Mouse (Mus musculus) cerebellum, adult (tissue): ENCODE data around the gene Srek1.
A peak's percentile ranks its signal among the peaks of the same experiment; 100 is the strongest.

Source experiments
- ATAC-seq: cut with Nextera tagmentation; 2 replicates; pipeline ENCODE4 v1.9.2; 2017; ENCODE audit warnings: mild to moderate bottlenecking, moderate library complexity, mixed read lengths; ENCODE audit not compliant: insufficient number of reproducible peaks, low FRiP score, low TSS enrichment

The Srek1 gene

DNA sequence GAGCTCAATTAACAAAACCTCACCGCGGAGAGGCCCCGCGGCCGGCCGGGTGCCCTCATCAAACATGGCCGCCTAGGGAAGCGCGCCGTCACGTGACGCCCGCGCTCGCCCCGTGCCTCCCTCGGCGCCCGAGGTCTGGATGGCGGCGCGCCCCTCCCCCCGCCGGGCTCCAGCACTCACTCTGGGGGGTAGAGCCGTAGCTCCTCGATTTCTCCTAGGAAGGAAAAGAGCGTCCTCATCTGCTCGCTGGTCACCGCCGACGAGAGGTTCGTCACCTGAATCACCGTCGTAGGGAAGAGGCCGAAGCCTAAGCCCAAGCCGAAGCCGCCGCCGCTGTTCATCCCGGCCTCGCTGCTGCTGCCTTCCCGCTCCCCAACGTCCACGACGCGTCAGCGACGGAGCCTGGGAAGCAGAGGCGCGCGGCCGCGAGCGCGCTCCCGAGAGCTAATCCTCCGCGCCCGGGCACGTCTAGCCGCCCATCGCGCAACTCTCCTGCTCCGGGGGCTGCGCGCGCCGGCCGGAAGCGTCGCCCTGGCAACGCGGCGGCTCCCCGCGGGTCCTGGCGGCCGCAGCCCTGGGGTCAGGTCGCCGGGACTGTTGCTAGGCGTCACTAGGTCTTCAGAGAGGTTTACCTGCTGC lies at the start of gene Srek1:
TSS of gene Srek1 (minus strand) at position 490 of the 639 bp plus-strand sequence.
- peak; percentile 91 for ATAC-seq

DNA sequence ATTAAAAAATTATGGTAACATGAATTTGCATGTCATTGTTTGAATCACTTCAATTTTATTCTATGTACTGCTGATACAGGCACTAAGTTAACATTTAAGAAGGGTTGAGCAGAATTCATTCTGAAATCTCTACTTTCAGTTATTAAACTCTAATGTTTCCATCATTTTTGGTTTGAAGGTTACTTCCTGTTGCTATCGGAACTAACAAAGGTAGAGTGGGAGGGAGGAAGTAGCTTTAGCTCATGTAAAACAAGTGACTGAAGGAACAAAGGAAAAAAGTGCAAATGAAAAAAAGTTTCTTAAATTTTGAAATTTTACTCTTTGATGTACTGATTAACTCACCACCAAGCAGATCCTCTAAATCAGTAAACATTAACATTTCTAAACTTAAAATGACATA lies 47.9 kb upstream of the Srek1 start:
- ATAC-seq, result no peak

- no peak for ATAC-seq
Measured at GRCm38 (mm10) chr13:103819377-103819776, 45.0 kb upstream of the Srek1 start.

GRCm38 (mm10) chr13:103817935-103818334 lies 43.5 kb upstream of the Srek1 start:
- no peak for ATAC-seq

DNA sequence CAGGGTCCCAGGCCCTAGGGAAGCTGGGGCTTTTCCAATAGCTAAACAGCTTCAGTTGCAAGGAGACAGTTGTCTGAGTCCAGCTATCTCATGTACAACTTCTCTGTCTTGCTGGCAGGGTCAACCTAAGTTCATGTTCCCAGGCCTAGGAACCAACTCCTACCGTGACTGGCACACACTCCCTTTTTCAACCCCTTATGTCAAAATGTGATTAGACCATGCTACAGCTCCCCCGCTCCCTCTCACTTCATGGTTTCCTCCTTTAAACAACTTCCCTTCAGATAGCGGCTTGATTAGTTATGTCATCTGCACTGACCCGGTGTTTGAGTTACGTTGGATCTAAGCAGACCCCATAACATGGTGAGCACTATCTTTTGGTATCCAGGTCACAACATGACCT lies 33.1 kb upstream of the Srek1 start:
- ATAC-seq, result no peak

GRCm38 (mm10) chr13:103806210-103806851 lies 31.9 kb upstream of the Srek1 start:
- peak; percentile 96 for ATAC-seq

- no peak for ATAC-seq
Measured at GRCm38 (mm10) chr13:103803721-103804120, 29.3 kb upstream of the Srek1 start.

- no peak for ATAC-seq
Measured at GRCm38 (mm10) chr13:103801021-103801420, 26.6 kb upstream of the Srek1 start.

- no peak for ATAC-seq
Measured at GRCm38 (mm10) chr13:103794688-103795543, 20.5 kb upstream of the Srek1 start.

DNA sequence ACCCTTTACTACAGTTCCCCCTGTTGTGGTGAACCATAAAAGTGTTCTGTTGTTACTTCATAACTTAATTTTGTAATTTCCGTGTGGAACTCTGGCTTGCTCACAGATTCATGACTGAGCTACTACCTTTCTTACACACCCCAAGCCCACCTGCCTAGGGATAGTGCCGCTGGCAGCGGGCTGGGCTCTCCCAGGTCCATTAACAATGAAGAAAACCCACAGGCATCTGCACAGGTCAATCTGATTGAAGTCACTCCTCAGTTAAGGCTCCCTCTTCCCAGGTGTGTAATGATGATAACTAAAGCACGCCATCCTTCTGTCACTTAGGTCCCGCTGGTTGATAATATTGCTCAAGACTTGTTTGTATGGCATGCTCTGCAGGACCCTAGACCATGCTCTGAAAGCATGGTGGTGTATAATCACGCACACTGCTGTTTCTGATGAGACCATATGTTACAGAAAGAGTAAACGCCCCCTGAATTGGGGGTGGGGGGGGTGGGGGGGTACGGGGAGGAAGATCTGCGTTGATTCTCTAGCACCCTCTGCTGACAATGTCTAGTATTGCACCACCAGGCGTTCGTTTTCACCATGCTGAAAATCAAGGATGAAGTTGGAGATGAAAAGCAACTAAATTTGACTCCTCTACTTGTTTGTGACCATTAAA lies 5.6 kb upstream of the Srek1 start:
- ATAC-seq, result peak; percentile 45; the same call in 1 of the 2 replicates

DNA sequence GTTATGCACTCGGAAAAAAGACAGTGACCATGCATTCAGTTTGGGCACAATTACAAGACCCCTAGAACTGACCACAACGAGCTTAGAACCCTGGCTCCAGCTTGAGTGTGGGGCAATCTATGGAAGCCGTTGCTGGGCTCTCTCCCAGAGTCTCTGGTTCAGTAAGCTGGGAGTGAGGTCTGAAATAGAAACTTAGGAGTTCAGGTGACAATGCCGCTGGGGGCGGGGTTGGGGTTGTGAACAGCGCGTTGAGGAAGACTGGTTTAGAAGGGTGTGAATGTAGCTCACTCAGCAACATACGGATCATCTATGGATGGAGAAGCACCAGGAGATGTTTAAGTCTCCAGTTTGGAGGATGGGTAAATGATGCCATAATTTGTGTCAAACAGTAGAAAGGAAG lies 2.7 kb upstream of the Srek1 start:
- ATAC-seq, result no peak

DNA sequence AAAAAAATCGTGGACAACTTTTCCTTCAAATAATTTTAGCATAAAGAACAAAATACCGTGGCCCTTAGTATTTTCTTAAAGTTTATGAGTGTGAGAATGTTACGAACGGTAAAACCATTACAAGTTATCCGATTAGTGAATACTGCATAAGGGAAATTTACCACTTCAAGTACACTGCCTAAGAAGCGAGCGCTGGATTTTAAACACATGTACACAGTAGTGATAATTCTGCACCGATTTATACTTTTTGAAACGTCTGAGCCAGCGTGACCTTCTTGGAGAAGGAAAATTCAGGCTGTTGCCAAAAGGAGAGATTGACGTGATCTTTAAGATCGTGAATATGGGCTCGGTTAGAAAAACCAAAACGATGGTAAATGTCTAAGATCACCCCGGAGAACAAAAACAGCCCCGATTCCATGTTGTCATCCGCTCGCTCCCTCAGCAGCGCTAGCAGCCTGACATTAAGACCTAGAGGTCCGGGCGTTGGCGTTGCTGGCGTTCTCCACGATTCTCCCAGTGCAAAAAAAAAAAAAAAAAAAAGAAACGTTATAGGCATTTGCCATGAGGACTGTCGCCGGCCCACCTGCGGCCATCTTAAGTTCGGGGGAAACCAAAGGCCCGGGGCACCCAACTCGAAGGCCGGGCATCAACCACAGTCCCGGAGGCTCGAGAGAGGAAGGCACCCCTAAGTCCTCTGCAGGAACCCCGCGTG lies 845 bp downstream of the Srek1 start:
- ATAC-seq, result peak; percentile 66

GRCm38 (mm10) chr13:103772917-103773316 lies 1.5 kb downstream of the Srek1 start:
- no peak for ATAC-seq

DNA sequence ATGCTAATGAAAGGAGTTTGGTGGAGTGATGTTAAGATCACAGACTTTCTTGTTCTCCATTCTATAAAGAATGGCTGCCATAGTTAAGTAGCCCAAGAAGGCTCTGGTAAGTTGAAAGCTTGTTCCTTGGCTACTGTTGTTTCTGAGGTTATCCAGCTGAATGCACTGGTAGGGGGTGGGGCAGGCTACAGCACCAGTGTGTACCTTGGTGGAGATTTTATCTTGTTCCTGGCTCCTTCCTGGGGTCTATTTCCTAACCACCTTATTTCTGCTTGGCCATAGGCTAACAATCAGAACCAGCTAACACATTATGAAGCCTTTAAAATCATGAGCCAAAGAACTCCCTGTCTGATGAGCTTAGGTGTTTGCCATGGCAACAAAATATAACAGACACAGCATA lies 3.6 kb downstream of the Srek1 start:
- ATAC-seq, result no peak

DNA sequence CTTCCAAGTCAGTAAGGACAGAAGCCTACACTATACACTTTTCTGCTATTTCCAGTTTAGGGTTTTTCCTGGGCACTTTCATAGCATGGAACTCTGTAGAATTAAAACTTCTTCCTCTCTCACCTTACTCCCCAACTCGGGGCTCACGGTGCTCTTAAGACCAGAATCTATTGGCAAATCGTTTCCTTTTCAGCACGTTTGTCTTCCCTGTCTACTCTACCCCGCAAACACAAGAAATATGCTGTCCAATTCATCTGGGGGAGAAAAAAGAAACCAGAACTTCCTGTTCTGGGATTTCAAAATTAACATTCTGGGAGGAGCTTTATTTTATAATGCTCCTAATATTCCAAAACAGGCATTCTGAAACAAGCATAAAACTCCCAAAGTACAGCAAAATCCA lies 6.5 kb downstream of the Srek1 start:
- ATAC-seq, result no peak

DNA sequence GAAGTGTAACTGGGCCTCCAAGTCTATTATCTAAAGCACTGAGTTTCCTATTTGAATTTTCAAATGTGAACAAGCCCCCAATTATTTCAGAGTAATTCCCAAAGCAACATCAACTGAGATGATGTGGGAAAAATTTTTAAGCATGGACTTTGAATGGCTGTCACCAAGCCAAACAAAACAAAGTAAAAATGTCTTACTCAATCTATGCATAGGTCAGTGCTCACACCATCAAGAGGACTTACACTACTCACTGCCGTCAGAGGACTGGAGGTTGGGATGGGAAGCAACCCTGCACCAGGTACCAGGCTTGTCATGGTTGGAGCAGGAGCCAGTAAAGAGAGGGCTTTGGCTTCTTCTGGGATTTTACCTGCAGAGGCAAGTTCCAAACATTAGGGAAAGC lies 10.8 kb downstream of the Srek1 start:
- no peak for ATAC-seq

DNA sequence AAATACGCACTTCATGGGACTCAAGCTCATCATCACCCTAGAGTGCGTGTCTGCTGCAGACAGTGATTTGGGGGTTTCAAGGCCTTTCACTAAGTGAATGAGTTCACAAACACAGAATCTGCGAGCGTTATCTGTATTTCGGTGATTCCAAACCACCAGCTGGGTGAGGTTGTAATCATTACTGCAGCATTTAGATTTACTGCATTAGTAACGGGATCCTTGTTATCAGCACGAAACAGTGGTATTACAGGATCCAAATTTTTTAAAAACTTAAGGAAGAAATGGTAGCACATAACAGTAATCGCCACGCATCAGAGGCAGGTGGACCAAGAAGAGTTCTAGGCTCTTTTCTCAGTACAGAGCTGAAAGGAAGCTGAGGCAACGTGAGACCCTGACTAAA lies 12.4 kb downstream of the Srek1 start:
- ATAC-seq, result no peak

DNA sequence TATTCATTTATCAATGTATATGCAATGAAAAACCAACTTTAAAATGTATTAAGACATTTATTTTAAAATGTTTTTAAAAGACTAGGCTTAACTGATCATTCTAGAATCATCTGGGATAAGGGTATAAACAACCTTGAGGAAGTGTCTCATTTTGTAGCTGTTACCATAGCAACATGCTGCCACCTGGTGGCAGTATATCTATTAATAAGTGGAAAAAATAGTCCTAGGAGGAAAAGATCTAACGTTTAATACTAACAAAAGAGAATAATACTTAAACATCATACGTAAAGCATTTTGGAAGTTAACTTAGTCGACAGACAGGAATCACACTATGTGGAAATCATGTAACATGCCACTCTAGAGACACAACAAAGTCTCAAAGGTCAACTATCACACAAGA lies 23.0 kb downstream of the Srek1 start:
- ATAC-seq, result no peak

DNA sequence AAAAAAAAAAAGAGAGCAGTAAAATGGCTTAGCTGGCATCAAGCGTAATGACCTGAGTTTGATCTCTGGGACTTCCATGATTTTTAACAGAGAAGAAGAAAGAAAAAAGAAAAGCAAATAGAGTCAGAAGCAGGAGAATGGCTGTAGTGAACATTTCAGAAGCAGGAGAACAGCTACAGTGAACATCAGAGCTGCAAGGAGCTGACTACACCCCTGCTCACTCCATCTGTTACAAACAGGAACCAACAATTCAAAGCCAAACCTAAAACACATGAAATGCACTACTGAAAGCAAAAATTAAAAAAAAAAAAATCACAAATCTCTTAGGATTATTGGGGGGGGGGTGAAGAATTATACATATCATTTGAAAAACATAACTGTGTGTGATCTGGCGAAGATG lies 28.7 kb downstream of the Srek1 start:
- ATAC-seq, result no peak

- ATAC-seq, result no peak
Measured at GRCm38 (mm10) chr13:103745160-103745559, 29.2 kb downstream of the Srek1 start.
